Mouse (Mus musculus) heart, embryonic 11.5 days (tissue): ENCODE results near the gene Dtnbp1. TPM values are rescaled to one million over a fixed set of nuclear protein-coding genes. Genes with fewer than 3 reads are reported as not detected.

Source experiments
- ATAC-seq: fragments of 200-750 bp; cut with Nextera tagmentation; replicated peaks from 2 replicates; pipeline ENCODE4 v1.8.0; 2017; ENCODE audit warnings: moderate library complexity; ENCODE audit not compliant: insufficient number of reproducible peaks, low FRiP score, low TSS enrichment
- H3K27ac ChIP-seq: fragments of 300-500 bp; sonication (generic); 2 replicates; pipeline ENCODE4 v1.5.1; 2014; ENCODE audit warnings: mild to moderate bottlenecking, low read depth, low read length
- H3K27me3 ChIP-seq: fragments of 300-500 bp; sonication (generic); 2 replicates; pipeline ENCODE4 v1.6.1; 2014; ENCODE audit warnings: mild to moderate bottlenecking, low read length, mixed read lengths; ENCODE audit not compliant: control insufficient read depth, insufficient read depth
- H3K36me3 ChIP-seq: fragments of 300-500 bp; sonication (generic); 2 replicates; pipeline ENCODE4 v1.6.1; 2014; ENCODE audit warnings: mild to moderate bottlenecking, low read length, moderate library complexity, mixed read lengths; ENCODE audit not compliant: control insufficient read depth, insufficient read depth
- H3K4me1 ChIP-seq: fragments of 300-500 bp; sonication (generic); 2 replicates; pipeline ENCODE4 v1.6.1; 2014; ENCODE audit warnings: low read length; ENCODE audit not compliant: control insufficient read depth, insufficient read depth
- H3K4me2 ChIP-seq: fragments of 300-500 bp; sonication (generic); 2 replicates; pipeline ENCODE4 v1.6.1; 2014; ENCODE audit warnings: mild to moderate bottlenecking, moderate library complexity
- H3K4me3 ChIP-seq: fragments of 300-500 bp; sonication (generic); 2 replicates; pipeline ENCODE4 v1.5.1; 2014; ENCODE audit warnings: low read depth, low read length
- H3K9ac ChIP-seq: fragments of 300-500 bp; sonication (generic); 2 replicates; pipeline ENCODE4 v1.6.1; 2014; ENCODE audit warnings: mild to moderate bottlenecking, low read depth, low read length, moderate library complexity
- H3K9me3 ChIP-seq: fragments of 300-500 bp; sonication (generic); replicated peaks from 2 replicates; pipeline ENCODE4 v1.6.1; 2016; ENCODE audit warnings: low read length; ENCODE audit not compliant: control insufficient read depth
- WGBS: fragments of 180-500 bp; shearing (Covaris S2); extraction: QIAGEN DNeasy Blood & Tissue Kit; methylation state at CpG from one replicate; pipeline ENCODE4 v1.1.7; 2014; ENCODE audit not compliant: insufficient replicate concordance; 5-methylcytosine and 5-hydroxymethylcytosine counted together
- polyA plus RNA-seq: library from polyadenylated mRNA; unstranded; fragments of >200 nt; fragmentation: Nextera tagmentation; extraction: Ambion mirVana; gene quantifications from 2 replicates; pipeline ENCODE4 v1.2.1, GENCODE M21; 2014

Gene Dtnbp1
- polyA plus RNA-seq, 1 experiment from 2014 or later, result 64.1 TPM

GRCm38 (mm10) chr13:44979433-44979832, 22.5 kb downstream of the Dtnbp1 start:
- no peak overlapping the region for H3K9ac ChIP-seq
- 92% methylated on average over 7 of the region's 7 CpGs for WGBS

GRCm38 (mm10) chr13:44977483-44978141, 24.3 kb downstream of the Dtnbp1 start:
- no peak overlapping the region for H3K27ac ChIP-seq
- H3K36me3 ChIP-seq, result no peaks in the 10 kb centered on the region
- H3K9ac ChIP-seq, result no peak overlapping the region
- ATAC-seq, result no peak
- H3K4me3 ChIP-seq, result no peak overlapping the region
- 86% methylated on average over 2 of the region's 2 CpGs for WGBS
- no peak overlapping the region for H3K4me2 ChIP-seq
- H3K4me1 ChIP-seq, result peaks cover 5% of the 10 kb centered on the region; the same call in 1 of the 2 replicates
- H3K27me3 ChIP-seq, result no peaks in the 10 kb centered on the region
- H3K9me3 ChIP-seq, result no peaks in the 10 kb centered on the region

More at GRCm38 (mm10) chr13:44979433-44979832, 22.5 kb downstream of the Dtnbp1 start:
- Histone ChIP-seq H3K27me3 (no peaks in the 10 kb centered on the region), H3K27ac (no peak overlapping the region), H3K4me2 (no peak overlapping the region), H3K4me1 (peaks cover 5% of the 10 kb centered on the region; the same call in 1 of the 2 replicates), H3K4me3 (no peak overlapping the region), H3K9me3 (no peaks in the 10 kb centered on the region), H3K36me3 (no peaks in the 10 kb centered on the region)
- ATAC-seq, result no peak

GRCm38 (mm10) chr13:44977059-44977458, 24.9 kb downstream of the Dtnbp1 start:
- H3K27me3 ChIP-seq, result no peaks in the 10 kb centered on the region
- no peak overlapping the region for H3K4me3 ChIP-seq
- H3K36me3 ChIP-seq, result no peaks in the 10 kb centered on the region
- H3K4me2 ChIP-seq, result no peak overlapping the region
- H3K9me3 ChIP-seq, result no peaks in the 10 kb centered on the region
- WGBS, result 59% methylated on average over 2 of the region's 2 CpGs
- no peak for ATAC-seq
- no peak overlapping the region for H3K27ac ChIP-seq
- H3K9ac ChIP-seq, result no peak overlapping the region
- H3K4me1 ChIP-seq, result peaks cover 5% of the 10 kb centered on the region; the same call in 1 of the 2 replicates

- Histone ChIP-seq H3K9ac (no peak overlapping the region), H3K9me3 (no peaks in the 10 kb centered on the region), H3K27me3 (no peaks in the 10 kb centered on the region), H3K27ac (no peak overlapping the region), H3K4me3 (no peak overlapping the region), H3K36me3 (no peaks in the 10 kb centered on the region), H3K4me1 (no peaks in the 10 kb centered on the region), H3K4me2 (no peak overlapping the region)
- no peak for ATAC-seq
- 77% methylated on average over 5 of the region's 5 CpGs for WGBS
These were observed 41.2 kb downstream of the Dtnbp1 start for GRCm38 (mm10) chr13:44960542-44961291.

GRCm38 (mm10) chr13:44957049-44957448, 44.9 kb downstream of the Dtnbp1 start:
- peaks cover 2% of the 10 kb centered on the region for H3K4me1 ChIP-seq
- H3K4me3 ChIP-seq, result no peak overlapping the region
- H3K36me3 ChIP-seq, result no peaks in the 10 kb centered on the region
- ATAC-seq, result no peak
- 85% methylated on average over 8 of the region's 8 CpGs for WGBS
- no peaks in the 10 kb centered on the region for H3K27me3 ChIP-seq
- H3K9me3 ChIP-seq, result no peaks in the 10 kb centered on the region
- H3K4me2 ChIP-seq, result no peak overlapping the region
- H3K9ac ChIP-seq, result no peak overlapping the region
- no peak overlapping the region for H3K27ac ChIP-seq

- peaks cover 2% of the 10 kb centered on the region; the same call in 1 of the 2 replicates for H3K36me3 ChIP-seq
- no peak overlapping the region for H3K4me2 ChIP-seq
These were observed 46.2 kb downstream of the Dtnbp1 start for GRCm38 (mm10) chr13:44955781-44956180.

GRCm38 (mm10) chr13:44954232-44954568, 47.7 kb downstream of the Dtnbp1 start:
- ATAC-seq, result no peak

More at GRCm38 (mm10) chr13:44955781-44956180, 46.2 kb downstream of the Dtnbp1 start:
- no peak overlapping the region for H3K27ac ChIP-seq
- H3K4me1 ChIP-seq, result peaks cover 6% of the 10 kb centered on the region
- no peaks in the 10 kb centered on the region for H3K9me3 ChIP-seq
- no peak overlapping the region for H3K4me3 ChIP-seq
- H3K9ac ChIP-seq, result no peak overlapping the region
- WGBS, result 89% methylated on average over 6 of the region's 6 CpGs
- H3K27me3 ChIP-seq, result no peaks in the 10 kb centered on the region
- no peak for ATAC-seq

GRCm38 (mm10) chr13:44953546-44954231, 48.3 kb downstream of the Dtnbp1 start:
- no peaks in the 10 kb centered on the region for H3K27me3 ChIP-seq
- H3K4me2 ChIP-seq, result no peak overlapping the region
- no peak for ATAC-seq
- H3K9me3 ChIP-seq, result no peaks in the 10 kb centered on the region
- peaks cover 10% of the 10 kb centered on the region for H3K4me1 ChIP-seq
- H3K4me3 ChIP-seq, result no peak overlapping the region
- WGBS, result 73% methylated on average over 8 of the region's 8 CpGs
- peaks cover 2% of the 10 kb centered on the region; the same call in 1 of the 2 replicates for H3K36me3 ChIP-seq
- no peak overlapping the region for H3K9ac ChIP-seq
- H3K27ac ChIP-seq, result no peak overlapping the region

More at GRCm38 (mm10) chr13:44954232-44954568, 47.7 kb downstream of the Dtnbp1 start:
- no peak overlapping the region for H3K27ac ChIP-seq
- peaks cover 6% of the 10 kb centered on the region for H3K4me1 ChIP-seq
- H3K4me2 ChIP-seq, result no peak overlapping the region
- no peak overlapping the region for H3K4me3 ChIP-seq
- WGBS, result 94% methylated on average over 1 of the region's 1 CpGs
- H3K9ac ChIP-seq, result no peak overlapping the region
- no peaks in the 10 kb centered on the region for H3K27me3 ChIP-seq
- no peaks in the 10 kb centered on the region for H3K9me3 ChIP-seq
- H3K36me3 ChIP-seq, result peaks cover 2% of the 10 kb centered on the region; the same call in 1 of the 2 replicates
